Mouse (Mus musculus) naive thymus-derived CD4-positive, alpha-beta T cell, adult 2 months (primary cell): ENCODE data around the gene Apold1.

ENCODE experiments used
- DNase-seq: peaks from one replicate; pipeline ENCODE4 v3.0.0-alpha.2; 2011; ENCODE audit warnings: low read depth

The Apold1 gene

GRCm38 (mm10) chr6:134981231-134982062, at the start of gene Apold1:
Gene Apold1, plus strand, starts transcription at chr6:134981718.
- peak; percentile 70 for DNase-seq

- peak; percentile 60 for DNase-seq
Observed at GRCm38 (mm10) chr6:134932486-134933206, 48.9 kb upstream of the Apold1 start.

DNA sequence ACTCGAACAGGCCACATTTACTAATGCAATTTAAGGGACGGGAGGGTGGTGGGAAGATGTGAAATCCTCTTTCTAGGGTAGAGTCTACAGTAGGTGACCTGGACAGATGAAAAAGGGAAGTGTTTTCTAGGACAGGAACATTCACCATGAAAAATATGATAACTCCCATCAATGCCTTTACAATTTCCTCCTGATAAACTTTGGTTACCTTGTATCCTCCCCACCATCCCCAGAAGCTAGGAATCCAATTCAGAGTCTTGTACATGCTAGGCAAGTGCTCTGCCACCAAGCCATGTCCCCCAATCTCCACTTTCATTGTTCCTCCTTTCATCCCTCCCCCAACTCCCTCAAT, 48.3 kb upstream of the Apold1 start:
- no peak for DNase-seq

DNA sequence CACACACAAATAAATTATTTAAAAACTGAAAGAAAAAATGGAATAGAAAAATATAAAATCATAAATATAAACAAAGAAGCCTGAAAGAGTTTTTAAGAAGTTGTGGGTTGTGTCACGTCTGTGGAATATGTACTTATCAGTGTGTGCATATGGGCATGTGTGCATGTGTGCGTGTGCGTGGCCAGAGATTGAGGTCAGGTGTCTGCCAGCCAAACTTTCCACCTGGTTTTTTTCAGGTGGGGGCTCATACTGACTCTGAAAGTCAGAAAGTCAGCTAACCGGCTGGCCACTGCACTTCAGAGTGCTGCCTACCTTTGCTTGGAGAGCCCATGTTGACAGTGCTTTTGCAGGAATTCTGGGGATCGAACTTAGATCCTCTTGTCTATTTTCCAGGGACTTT, 47.2 kb upstream of the Apold1 start:
- DNase-seq: no peak

DNA sequence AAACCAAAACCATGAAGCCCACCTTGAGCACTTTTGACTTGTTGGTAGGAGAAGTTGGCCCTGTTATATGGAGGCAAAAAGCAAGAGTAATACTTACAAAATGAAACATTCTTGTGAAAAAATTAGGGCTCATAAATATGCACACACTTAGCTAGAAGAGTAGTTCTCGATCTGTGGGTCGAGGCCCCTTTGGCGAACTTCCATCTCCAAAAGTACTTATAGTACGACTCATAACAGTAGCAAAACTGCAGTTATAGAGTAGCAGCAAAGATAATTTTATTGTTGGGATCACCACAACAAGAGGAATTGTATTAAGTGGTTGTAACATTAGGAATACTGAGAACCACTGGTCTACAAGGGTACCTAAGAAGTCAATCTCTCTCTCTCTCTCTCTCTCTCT, 41.7 kb upstream of the Apold1 start:
- no peak for DNase-seq

DNA sequence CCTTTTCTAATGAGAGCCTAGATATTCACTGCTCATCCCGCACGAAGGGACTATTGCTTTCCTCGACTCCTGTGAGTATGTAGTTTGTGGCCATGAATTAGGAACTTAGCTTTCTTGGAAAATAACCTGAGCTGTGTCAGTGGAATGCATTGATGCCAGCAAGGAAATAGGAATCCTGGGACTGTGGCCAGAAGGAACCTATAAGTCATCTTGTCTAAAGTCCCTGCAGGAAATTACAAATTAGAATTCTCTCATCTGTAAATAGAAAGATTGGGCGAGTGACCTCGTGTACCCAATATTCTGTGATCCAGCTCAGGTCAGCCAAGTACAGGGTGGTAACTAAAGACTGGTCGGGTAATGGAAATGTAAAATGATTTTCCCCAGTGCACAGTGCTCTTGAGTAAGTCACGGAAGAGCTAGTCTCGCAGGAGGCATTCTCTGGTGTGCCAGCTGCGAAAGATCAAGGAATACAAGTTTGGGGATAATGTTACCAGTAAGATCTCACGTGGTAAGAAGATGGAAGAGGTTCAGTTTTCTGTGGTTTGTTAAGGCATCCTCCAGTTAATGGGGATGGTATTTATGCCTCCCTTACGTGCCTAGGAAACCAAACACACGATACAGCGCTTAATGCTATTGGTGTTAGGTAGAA, 37.6 kb upstream of the Apold1 start:
- DNase-seq: no peak

DNA sequence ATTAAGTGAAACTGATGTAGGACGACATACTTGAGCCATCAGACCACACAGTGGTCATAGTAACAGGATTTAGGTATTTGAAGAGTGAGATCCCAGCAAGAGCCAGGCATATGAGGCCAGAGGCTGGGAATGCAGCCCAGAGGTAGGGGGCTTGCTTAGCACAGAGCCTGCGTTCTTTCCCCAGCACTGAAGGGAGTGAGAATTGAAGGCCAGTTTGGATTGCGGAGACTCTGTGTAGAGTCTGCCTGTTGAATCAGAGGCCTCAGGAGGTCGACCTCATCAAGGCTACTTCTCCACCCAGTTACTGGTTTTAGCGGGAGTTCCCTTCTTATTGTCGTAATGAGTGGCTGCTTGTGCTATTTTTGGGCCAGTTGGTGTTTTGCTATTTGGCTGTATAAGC, 35.5 kb upstream of the Apold1 start:
- no peak for DNase-seq

DNA sequence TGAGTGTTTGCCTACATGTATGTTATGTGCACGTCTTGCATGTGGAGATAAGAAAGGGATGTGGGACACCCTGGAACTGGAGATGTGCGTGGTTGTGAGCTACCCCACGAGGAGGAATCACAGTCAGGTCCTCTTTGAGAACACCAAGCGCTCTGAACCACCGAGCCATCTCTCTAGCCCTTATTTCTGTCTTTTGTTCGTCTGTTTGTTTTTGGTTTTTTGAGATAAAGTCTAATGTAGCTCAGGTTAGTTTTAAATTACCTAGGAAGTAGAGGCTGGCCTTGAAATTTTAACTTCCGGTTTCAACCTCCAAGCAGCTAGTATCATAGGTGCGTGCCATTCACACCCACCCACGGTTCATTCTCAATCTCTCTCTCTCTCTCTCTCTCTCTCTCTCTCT, 34.7 kb upstream of the Apold1 start:
- DNase-seq: peak; percentile 68

DNA sequence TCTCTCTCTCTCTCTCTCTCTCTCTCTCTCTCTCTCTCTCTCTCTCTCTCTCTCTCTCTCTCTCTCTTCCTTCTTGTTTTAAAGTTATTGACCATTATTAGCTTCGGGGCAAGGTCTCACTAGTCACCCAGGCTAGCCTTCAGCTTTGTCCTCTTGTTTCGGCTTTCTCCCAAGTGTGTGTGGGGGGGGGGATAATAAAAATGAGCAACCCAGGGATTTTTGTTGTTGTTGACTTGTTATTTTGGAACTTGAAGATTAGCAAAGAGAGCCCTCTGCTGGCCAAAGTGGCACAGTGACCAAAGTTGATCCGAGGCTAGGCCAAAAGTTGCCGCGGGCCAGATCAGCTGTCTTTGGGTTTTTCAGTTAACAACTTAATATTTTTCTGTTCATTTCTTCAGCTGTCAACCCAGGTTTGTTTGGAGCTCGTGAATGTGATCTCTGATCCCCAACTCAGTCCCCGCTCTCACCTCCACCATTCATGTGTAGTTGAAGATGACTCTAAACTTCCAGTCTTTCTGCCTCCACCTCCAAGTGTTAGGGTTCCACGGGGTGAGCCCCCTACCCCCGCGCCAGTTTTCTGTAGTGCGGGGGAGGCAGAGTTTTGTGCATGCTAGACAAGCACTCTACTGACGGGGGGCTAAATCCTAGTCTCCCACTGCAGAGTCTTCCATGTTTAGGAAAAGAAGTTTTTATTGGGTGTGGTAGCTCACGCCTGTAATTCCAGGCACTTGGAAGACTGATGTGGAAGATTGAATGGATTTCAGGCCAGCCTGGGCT, 34.0 kb upstream of the Apold1 start:
- peak; percentile 90 for DNase-seq

- DNase-seq: no peak
Observed at GRCm38 (mm10) chr6:134948522-134949061, 32.9 kb upstream of the Apold1 start.

- DNase-seq: no peak
Observed at GRCm38 (mm10) chr6:134949241-134949640, 32.3 kb upstream of the Apold1 start.

DNA sequence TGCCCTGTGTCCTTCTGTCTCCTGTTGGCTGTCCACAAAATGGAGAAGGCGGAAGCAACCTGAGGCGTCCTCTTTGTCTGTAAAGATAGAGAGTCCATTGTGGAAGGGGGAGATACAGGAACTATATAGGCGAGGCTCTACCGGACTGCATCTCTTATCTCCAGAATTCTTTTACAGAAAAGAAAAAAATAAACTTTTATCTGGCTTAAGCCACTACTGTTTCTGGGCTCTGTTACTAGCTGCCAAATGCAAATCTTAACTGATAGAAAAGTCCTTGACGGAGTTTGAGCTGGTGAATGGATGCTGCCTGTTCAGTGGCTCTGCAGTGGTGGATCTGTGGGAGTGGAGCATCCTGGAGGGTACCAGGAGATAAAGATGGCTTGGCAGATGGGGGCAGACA, 30.2 kb upstream of the Apold1 start:
- no peak for DNase-seq

- no peak for DNase-seq
Observed at GRCm38 (mm10) chr6:134953976-134954375, 27.5 kb upstream of the Apold1 start.

- DNase-seq: no peak
Observed at GRCm38 (mm10) chr6:134956388-134956787, 25.1 kb upstream of the Apold1 start.

GRCm38 (mm10) chr6:134961286-134961685, 20.2 kb upstream of the Apold1 start:
- DNase-seq: no peak

GRCm38 (mm10) chr6:134961858-134962517, 19.5 kb upstream of the Apold1 start:
- DNase-seq: no peak

- DNase-seq: no peak
Observed at GRCm38 (mm10) chr6:134962518-134962893, 19.0 kb upstream of the Apold1 start.

- DNase-seq: no peak
Observed at GRCm38 (mm10) chr6:134963910-134964309, 17.6 kb upstream of the Apold1 start.

- DNase-seq: no peak
Observed at GRCm38 (mm10) chr6:134966681-134967080, 14.8 kb upstream of the Apold1 start.

DNA sequence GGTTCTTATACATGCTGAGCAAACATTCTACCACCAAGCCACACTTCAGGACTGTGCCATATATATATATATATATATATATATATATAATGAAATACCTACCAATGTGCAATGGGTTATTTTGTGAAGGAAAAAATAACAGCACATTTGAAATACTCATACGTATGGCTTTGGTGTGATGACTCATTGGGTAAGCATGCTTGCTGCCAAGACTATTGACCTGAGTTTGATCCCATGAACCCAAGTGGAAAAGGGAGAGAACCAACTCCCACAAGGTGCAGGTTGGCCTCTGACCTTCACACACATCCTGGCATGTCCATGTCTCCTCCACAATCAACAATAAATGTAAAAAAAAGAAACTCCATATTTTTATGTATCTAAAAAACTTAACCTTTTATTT, 13.2 kb upstream of the Apold1 start:
- DNase-seq: no peak

GRCm38 (mm10) chr6:134969498-134969897, 12.0 kb upstream of the Apold1 start:
- DNase-seq: no peak
